Mouse (Mus musculus) midbrain, embryonic 12.5 days (tissue): ENCODE results near the gene Stag3. TPM values are rescaled to one million over a fixed set of nuclear protein-coding genes. Genes with fewer than 3 reads are reported as not detected.

ENCODE experiments used
- ATAC-seq: fragments of 200-750 bp; cut with Nextera tagmentation; 2 replicates; pipeline ENCODE4 v1.8.0; 2017; ENCODE audit warnings: low read depth, moderate TSS enrichment, moderate library complexity; ENCODE audit not compliant: low FRiP score
- H3K27ac ChIP-seq: fragments of 300-500 bp; sonication (generic); replicated peaks from 2 replicates; pipeline ENCODE4 v1.5.1; 2016; ENCODE audit warnings: mild to moderate bottlenecking
- H3K27me3 ChIP-seq: fragments of 300-500 bp; sonication (generic); 2 replicates; pipeline ENCODE4 v1.6.1; 2016; ENCODE audit warnings: mild to moderate bottlenecking
- H3K36me3 ChIP-seq: fragments of 300-500 bp; sonication (generic); 2 replicates; pipeline ENCODE4 v1.6.1; 2016
- H3K4me1 ChIP-seq: fragments of 300-500 bp; sonication (generic); 2 replicates; pipeline ENCODE4 v1.6.1; 2016
- H3K4me2 ChIP-seq: fragments of 300-500 bp; sonication (generic); replicated peaks from 2 replicates; pipeline ENCODE4 v1.6.1; 2016; ENCODE audit warnings: mild to moderate bottlenecking, moderate library complexity
- H3K4me3 ChIP-seq: fragments of 300-500 bp; sonication (generic); 2 replicates; pipeline ENCODE4 v1.5.1; 2016; ENCODE audit warnings: mild to moderate bottlenecking
- H3K9ac ChIP-seq: fragments of 300-500 bp; sonication (generic); replicated peaks from 2 replicates; pipeline ENCODE4 v1.6.1; 2016; ENCODE audit warnings: mild to moderate bottlenecking, moderate library complexity
- H3K9me3 ChIP-seq: fragments of 300-500 bp; sonication (generic); 2 replicates; pipeline ENCODE4 v1.6.1; 2016; ENCODE audit warnings: mild to moderate bottlenecking
- WGBS: fragments of 180-500 bp; shearing (Covaris S2); methylation state at CpG from one replicate; pipeline ENCODE4 v1.1.7; 2016; 5-methylcytosine and 5-hydroxymethylcytosine counted together
- polyA plus RNA-seq: library from polyadenylated mRNA; unstranded; fragments of >200 nt; fragmentation: Nextera tagmentation; extraction: Ambion mirVana; gene quantifications from 2 replicates; pipeline ENCODE4 v1.2.1, GENCODE M21; 2016

Gene Stag3
- polyA plus RNA-seq, 1 experiment from 2014 or later: 4.0 TPM

DNA sequence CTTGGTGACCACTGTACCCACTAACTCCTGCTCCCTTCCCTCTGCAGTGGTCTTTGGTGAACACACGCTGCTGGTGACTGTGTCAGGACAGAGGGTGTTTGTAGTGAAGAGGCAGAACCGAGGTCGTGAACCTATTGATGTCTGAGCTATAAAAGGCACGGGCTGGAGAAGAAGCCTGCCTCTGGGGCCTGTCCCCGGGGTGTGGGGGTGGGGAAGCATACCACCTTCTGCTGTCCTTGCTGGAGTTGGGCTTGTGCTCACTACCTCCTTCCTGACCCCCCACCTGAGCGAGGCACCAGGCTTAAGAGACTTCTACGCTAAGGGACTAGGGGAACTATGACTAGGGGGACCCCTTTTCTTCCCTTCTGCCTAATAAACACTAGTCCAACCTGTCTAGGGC is 21.0 kb upstream of the Stag3 start:
- H3K4me3 ChIP-seq: no peak overlapping the region
- WGBS: 82% methylated on average over 7 of the region's 7 CpGs
- H3K4me1 ChIP-seq: peaks cover 26% of the 10 kb centered on the region
- H3K9ac ChIP-seq: no peak overlapping the region
- H3K9me3 ChIP-seq: no peaks in the 10 kb centered on the region
- peaks cover 41% of the 10 kb centered on the region for H3K36me3 ChIP-seq
- no peaks in the 10 kb centered on the region for H3K27me3 ChIP-seq
- H3K27ac ChIP-seq: no peak overlapping the region
- no peak for ATAC-seq
- H3K4me2 ChIP-seq: no peak overlapping the region

GRCm38 (mm10) chr5:138260051-138260450 is 20.0 kb upstream of the Stag3 start:
- Histone ChIP-seq H3K36me3 (peaks cover 41% of the 10 kb centered on the region), H3K4me2 (no peak overlapping the region), H3K9me3 (no peaks in the 10 kb centered on the region), H3K27ac (no peak overlapping the region), H3K9ac (no peak overlapping the region), H3K4me3 (no peak overlapping the region), H3K4me1 (peaks cover 31% of the 10 kb centered on the region), H3K27me3 (no peaks in the 10 kb centered on the region)
- ATAC-seq: no peak
- 86% methylated on average over 10 of the region's 10 CpGs for WGBS

GRCm38 (mm10) chr5:138260834-138261233 is 19.2 kb upstream of the Stag3 start:
- no peak for ATAC-seq
- H3K36me3 ChIP-seq: peaks cover 43% of the 10 kb centered on the region
- no peak overlapping the region for H3K9ac ChIP-seq
- no peak overlapping the region for H3K4me2 ChIP-seq
- no peaks in the 10 kb centered on the region for H3K9me3 ChIP-seq
- peaks cover 30% of the 10 kb centered on the region for H3K4me1 ChIP-seq
- no peaks in the 10 kb centered on the region for H3K27me3 ChIP-seq
- H3K27ac ChIP-seq: no peak overlapping the region
- no peak overlapping the region for H3K4me3 ChIP-seq
- WGBS: 95% methylated on average over 11 of the region's 11 CpGs

GRCm38 (mm10) chr5:138262001-138262400 is 18.0 kb upstream of the Stag3 start:
- H3K4me1 ChIP-seq: peaks cover 20% of the 10 kb centered on the region
- 0 out of 2 replicates have a peak overlapping the region, but pooled peaks have one; percentile 90 for H3K4me3 ChIP-seq
- no peaks in the 10 kb centered on the region for H3K27me3 ChIP-seq
- H3K9ac ChIP-seq: no peak overlapping the region
- no peak overlapping the region for H3K27ac ChIP-seq
- no peak overlapping the region for H3K4me2 ChIP-seq
- WGBS: 85% methylated on average over 4 of the region's 4 CpGs
- no peaks in the 10 kb centered on the region for H3K9me3 ChIP-seq
- no peak for ATAC-seq
- peaks cover 51% of the 10 kb centered on the region for H3K36me3 ChIP-seq

GRCm38 (mm10) chr5:138262582-138263240 is 17.3 kb upstream of the Stag3 start:
- WGBS: 66% methylated on average over 18 of the region's 18 CpGs
- Histone ChIP-seq H3K4me2 (peak overlapping the region; percentile 100), H3K36me3 (peaks cover 51% of the 10 kb centered on the region), H3K4me1 (peaks cover 20% of the 10 kb centered on the region), H3K27ac (peak overlapping the region; percentile 73; the same call in 1 of the 2 replicates), H3K9ac (peak overlapping the region; percentile 94), H3K4me3 (peak overlapping the region; percentile 90), H3K27me3 (no peaks in the 10 kb centered on the region), H3K9me3 (no peaks in the 10 kb centered on the region)
- ATAC-seq: no peak

- H3K4me2 ChIP-seq: peak within 1 kb of the TSS; percentile 100
- H3K4me1 ChIP-seq: peaks cover 20% of the 10 kb centered on the region
- H3K27me3 ChIP-seq: no peaks in the 10 kb centered on the region
- H3K36me3 ChIP-seq: peaks cover 45% of the 10 kb centered on the region
- H3K27ac ChIP-seq: peak within 1 kb of the TSS; percentile 73
- peak within 1 kb of the TSS; percentile 94 for H3K9ac ChIP-seq
- no peaks in the 10 kb centered on the region for H3K9me3 ChIP-seq
- under 1% methylated on average over 60 of the region's 71 CpGs for WGBS
- peak within 1 kb of the TSS; percentile 90 for H3K4me3 ChIP-seq
- peak; percentile 89 for ATAC-seq
Measured at GRCm38 (mm10) chr5:138263260-138264206, 16.5 kb upstream of the Stag3 start, which contains the start of gene BC037034. Gene BC037034 (minus strand): TSS chr5:138264033.

DNA sequence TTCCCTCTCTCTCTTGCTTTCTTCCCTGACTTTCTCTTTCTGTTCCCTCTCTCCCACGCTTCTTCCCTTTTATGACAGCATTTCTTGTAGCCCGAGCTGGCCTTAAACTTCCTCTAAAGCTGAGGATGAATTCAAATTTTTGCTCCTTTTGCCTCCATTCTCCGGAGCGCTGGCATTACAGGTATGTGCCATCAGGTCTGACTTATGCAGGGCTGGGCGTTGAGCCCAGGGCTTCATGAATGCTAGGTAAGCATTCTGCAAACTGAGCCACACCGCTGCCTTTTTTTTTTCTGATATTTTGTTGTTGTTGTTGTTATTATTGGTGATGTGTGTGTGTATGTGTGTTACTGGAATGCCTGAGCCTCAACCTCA is 15.8 kb upstream of the Stag3 start:
- no peak for ATAC-seq
- Histone ChIP-seq H3K9me3 (no peaks in the 10 kb centered on the region), H3K4me1 (peaks cover 20% of the 10 kb centered on the region), H3K27me3 (no peaks in the 10 kb centered on the region), H3K4me3 (peak overlapping the region; percentile 90), H3K9ac (peak overlapping the region; percentile 94), H3K27ac (peak overlapping the region; percentile 73), H3K4me2 (peak overlapping the region; percentile 100), H3K36me3 (peaks cover 39% of the 10 kb centered on the region)
- 19% methylated on average over 6 of the region's 6 CpGs for WGBS

GRCm38 (mm10) chr5:138265712-138266111 is 14.3 kb upstream of the Stag3 start:
- Histone ChIP-seq H3K36me3 (peaks cover 24% of the 10 kb centered on the region), H3K4me2 (no peak overlapping the region), H3K27me3 (0 out of 2 replicates have a peak, but pooled peaks cover 3% of the 10 kb centered on the region), H3K27ac (no peak overlapping the region), H3K4me3 (no peak overlapping the region), H3K9me3 (no peaks in the 10 kb centered on the region), H3K9ac (no peak overlapping the region), H3K4me1 (peaks cover 20% of the 10 kb centered on the region)
- ATAC-seq: no peak
- 93% methylated on average over 4 of the region's 4 CpGs for WGBS

GRCm38 (mm10) chr5:138267114-138267513 is 12.9 kb upstream of the Stag3 start:
- Histone ChIP-seq H3K4me3 (no peak overlapping the region), H3K27ac (no peak overlapping the region), H3K4me1 (peaks cover 23% of the 10 kb centered on the region), H3K9me3 (no peaks in the 10 kb centered on the region), H3K9ac (no peak overlapping the region), H3K4me2 (no peak overlapping the region), H3K36me3 (peaks cover 10% of the 10 kb centered on the region), H3K27me3 (0 out of 2 replicates have a peak, but pooled peaks cover 12% of the 10 kb centered on the region)
- 93% methylated on average over 3 of the region's 3 CpGs for WGBS
- ATAC-seq: no peak

GRCm38 (mm10) chr5:138268980-138269379 is 11.1 kb upstream of the Stag3 start:
- Histone ChIP-seq H3K9me3 (no peaks in the 10 kb centered on the region), H3K4me3 (no peak overlapping the region), H3K27ac (no peak overlapping the region), H3K9ac (no peak overlapping the region), H3K4me2 (no peak overlapping the region), H3K27me3 (0 out of 2 replicates have a peak, but pooled peaks cover 12% of the 10 kb centered on the region), H3K4me1 (peaks cover 29% of the 10 kb centered on the region), H3K36me3 (peaks cover 11% of the 10 kb centered on the region)
- no peak for ATAC-seq
- 79% methylated on average over 4 of the region's 4 CpGs for WGBS

DNA sequence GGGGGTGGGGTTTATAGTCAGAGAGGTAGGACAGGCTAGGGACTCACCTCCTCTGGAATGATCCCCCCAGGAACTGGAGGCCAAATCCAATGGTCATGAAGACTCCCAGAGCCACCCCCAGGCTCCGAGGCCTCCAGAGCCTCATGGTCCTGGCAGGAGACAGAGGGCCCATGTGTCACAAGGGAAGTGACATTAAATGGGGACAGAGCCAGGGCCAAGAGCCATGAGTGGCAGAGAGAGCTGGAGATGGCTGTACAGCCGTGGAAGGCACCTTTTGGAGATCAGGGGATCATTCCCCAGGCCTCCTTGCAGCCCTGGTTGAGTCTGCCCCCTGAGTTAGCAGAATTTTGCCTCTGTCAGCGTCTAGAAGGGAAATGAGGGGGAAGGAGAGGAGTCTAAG is 8.8 kb upstream of the Stag3 start:
- H3K4me2 ChIP-seq: no peak overlapping the region
- no peak overlapping the region for H3K9ac ChIP-seq

More for the DNA sequence above, 8.8 kb upstream of the Stag3 start:
- no peak for ATAC-seq
- H3K36me3 ChIP-seq: peaks cover 15% of the 10 kb centered on the region
- H3K27me3 ChIP-seq: 0 out of 2 replicates have a peak, but pooled peaks cover 12% of the 10 kb centered on the region
- no peaks in the 10 kb centered on the region for H3K9me3 ChIP-seq
- no peak overlapping the region for H3K27ac ChIP-seq
- no peak overlapping the region for H3K4me3 ChIP-seq
- WGBS: 48% methylated on average over 3 of the region's 3 CpGs
- peaks cover 41% of the 10 kb centered on the region for H3K4me1 ChIP-seq
